Mouse (Mus musculus): ENCODE results near the gene Ccdc92. TPM values are rescaled to one million over a fixed set of nuclear protein-coding genes. Genes with fewer than 3 reads are reported as not detected.

The Ccdc92 gene
- polyA plus RNA-seq, 1 experiment from 2014 or later: 5.3 TPM

DNA sequence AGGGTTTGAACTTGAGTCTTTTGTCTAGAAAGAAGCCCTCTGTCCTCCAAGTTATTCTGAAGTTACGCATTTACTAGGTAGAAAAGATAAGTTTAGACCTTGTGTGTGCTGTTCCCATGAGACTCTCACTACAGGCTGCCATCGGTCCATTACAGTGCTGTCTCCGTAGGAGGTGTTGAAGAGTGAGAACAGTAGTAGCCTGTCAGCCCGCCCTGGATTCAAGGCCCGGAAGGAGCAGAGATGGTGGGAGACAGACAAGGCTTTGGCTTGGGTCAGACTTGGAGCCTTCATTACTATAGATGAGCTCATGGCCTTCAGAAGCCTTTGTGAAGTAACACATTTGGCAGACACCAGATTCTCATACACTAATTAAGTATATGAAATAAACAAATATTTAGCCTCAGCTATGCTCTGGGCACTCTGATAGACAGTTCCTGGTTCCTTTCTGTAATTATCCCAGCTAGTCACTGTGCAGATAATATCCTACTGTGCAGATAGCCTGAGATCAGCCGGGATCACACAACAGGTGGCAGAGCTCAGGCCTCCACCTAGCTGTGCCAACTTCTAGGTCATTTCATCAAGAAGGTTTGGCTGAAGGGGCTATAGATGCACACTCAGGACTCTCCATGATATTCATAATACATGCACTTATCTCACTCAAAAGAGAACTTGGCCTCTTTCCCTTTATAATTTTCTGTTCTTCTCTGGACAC, 11.8 kb upstream of the Ccdc92 start:
- peaks cover 13 to 40% of the 10 kb centered on the region in 2 experiments for H3K4me1 ChIP-seq (ENCODE audit: control insufficient read depth in 2 of 2, insufficient read depth in 2 of 2, low read length in 2 of 2)
- no peak overlapping the region for H3K4me2 ChIP-seq (ENCODE audit: low read length)
- no peak for ATAC-seq (ENCODE audit: insufficient number of reproducible peaks, insufficient read depth, low FRiP score, low read depth)
- WGBS: 51% methylated on average over 6 of the region's 6 CpGs
- no peaks in the 10 kb centered on the region for H3K27me3 ChIP-seq (ENCODE audit: control insufficient read depth, insufficient read depth, low read length)
- H3K4me3 ChIP-seq (ENCODE audit: control insufficient read depth in 1 of 2, insufficient read depth in 1 of 2, low read depth in 1 of 2, low read length in 2 of 2): no peak overlapping the region
- H3K9ac ChIP-seq (ENCODE audit: low read length): no peak overlapping the region
- H3K27ac ChIP-seq (replicated peaks in 1 of 2; ENCODE audit: control insufficient read depth in 1 of 2, insufficient read depth in 1 of 2, low read depth in 2 of 2, low read length in 2 of 2): no peak overlapping the region
- no peaks in the 10 kb centered on the region for H3K9me3 ChIP-seq (ENCODE audit: control insufficient read depth, low read length)
- peaks cover 21% of the 10 kb centered on the region for H3K36me3 ChIP-seq (ENCODE audit: control insufficient read depth, insufficient read depth, low read length)

GRCm38 (mm10) chr5:124873096-124873495, 10.9 kb upstream of the Ccdc92 start:
- WGBS: 76% methylated on average over 3 of the region's 3 CpGs
- Histone ChIP-seq H3K36me3 (ENCODE audit: control insufficient read depth, insufficient read depth, low read length) (peaks cover 21% of the 10 kb centered on the region), H3K9ac (ENCODE audit: low read length) (no peak overlapping the region), H3K9me3 (ENCODE audit: control insufficient read depth, low read length) (no peaks in the 10 kb centered on the region), H3K27ac (replicated peaks in 1 of 2; ENCODE audit: control insufficient read depth in 1 of 2, insufficient read depth in 1 of 2, low read depth in 2 of 2, low read length in 2 of 2) (peak overlapping the region; percentile 24 to 40; a peak in 2 of 4 replicates), H3K4me1 (ENCODE audit: control insufficient read depth in 2 of 2, insufficient read depth in 2 of 2, low read length in 2 of 2) (peaks cover 13 to 45% of the 10 kb centered on the region in 2 experiments), H3K27me3 (ENCODE audit: control insufficient read depth, insufficient read depth, low read length) (no peaks in the 10 kb centered on the region), H3K4me2 (ENCODE audit: low read length) (no peak overlapping the region), H3K4me3 (ENCODE audit: control insufficient read depth in 1 of 2, insufficient read depth in 1 of 2, low read depth in 1 of 2, low read length in 2 of 2) (no peak overlapping the region)
- no peak for ATAC-seq (ENCODE audit: insufficient number of reproducible peaks, insufficient read depth, low FRiP score, low read depth)

DNA sequence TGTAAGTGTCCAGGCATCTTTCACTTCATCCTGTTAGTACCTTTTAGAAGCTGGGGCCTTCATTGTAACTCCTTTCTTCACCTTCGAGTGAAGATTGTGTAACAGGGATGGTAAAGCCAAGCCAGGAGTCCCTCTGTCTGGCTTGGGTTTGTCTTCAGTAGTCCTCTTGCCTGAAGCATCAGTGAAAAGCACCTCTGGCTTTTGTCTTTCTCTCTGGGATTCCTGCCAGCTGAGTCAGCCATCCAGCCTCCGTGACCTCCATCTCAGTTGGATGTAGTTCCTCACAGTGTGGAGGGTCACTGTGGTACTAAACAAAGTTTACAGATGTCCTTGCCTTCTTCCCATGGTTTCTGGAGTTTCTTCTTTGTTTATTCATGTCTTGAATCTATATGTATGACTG, 9.8 kb upstream of the Ccdc92 start:
- H3K9ac ChIP-seq (ENCODE audit: low read length): no peak overlapping the region
- no peak for ATAC-seq (ENCODE audit: insufficient number of reproducible peaks, insufficient read depth, low FRiP score, low read depth)
- H3K4me2 ChIP-seq (ENCODE audit: low read length): no peak overlapping the region
- H3K27me3 ChIP-seq (ENCODE audit: control insufficient read depth, insufficient read depth, low read length): no peaks in the 10 kb centered on the region
- 0 out of 4 replicates have a peak overlapping the region, but pooled peaks of 1 of the 2 experiments have one; percentile 29 for H3K27ac ChIP-seq (replicated peaks in 1 of 2; ENCODE audit: control insufficient read depth in 1 of 2, insufficient read depth in 1 of 2, low read depth in 2 of 2, low read length in 2 of 2)
- no peaks in the 10 kb centered on the region for H3K9me3 ChIP-seq (ENCODE audit: control insufficient read depth, low read length)
- WGBS: 6% methylated on average over 2 of the region's 2 CpGs
- peaks cover 13 to 45% of the 10 kb centered on the region in 2 experiments for H3K4me1 ChIP-seq (ENCODE audit: control insufficient read depth in 2 of 2, insufficient read depth in 2 of 2, low read length in 2 of 2)
- H3K4me3 ChIP-seq (ENCODE audit: control insufficient read depth in 1 of 2, insufficient read depth in 1 of 2, low read depth in 1 of 2, low read length in 2 of 2): no peak overlapping the region
- peaks cover 29% of the 10 kb centered on the region for H3K36me3 ChIP-seq (ENCODE audit: control insufficient read depth, insufficient read depth, low read length)

GRCm38 (mm10) chr5:124868981-124869380, 6.8 kb upstream of the Ccdc92 start:
- H3K9me3 ChIP-seq (ENCODE audit: control insufficient read depth, low read length): no peaks in the 10 kb centered on the region
- 43% methylated on average over 4 of the region's 4 CpGs for WGBS
- H3K4me2 ChIP-seq (ENCODE audit: low read length): no peak overlapping the region
- no peaks in the 10 kb centered on the region for H3K27me3 ChIP-seq (ENCODE audit: control insufficient read depth, insufficient read depth, low read length)
- H3K4me3 ChIP-seq (ENCODE audit: control insufficient read depth in 1 of 2, insufficient read depth in 1 of 2, low read depth in 1 of 2, low read length in 2 of 2): no peak overlapping the region
- H3K9ac ChIP-seq (ENCODE audit: low read length): no peak overlapping the region
- ATAC-seq (ENCODE audit: insufficient number of reproducible peaks, insufficient read depth, low FRiP score, low read depth): no peak
- H3K27ac ChIP-seq (replicated peaks in 1 of 2; ENCODE audit: control insufficient read depth in 1 of 2, insufficient read depth in 1 of 2, low read depth in 2 of 2, low read length in 2 of 2): no peak overlapping the region
- H3K36me3 ChIP-seq (ENCODE audit: control insufficient read depth, insufficient read depth, low read length): peaks cover 33% of the 10 kb centered on the region; the same call in 1 of the 2 replicates
- H3K4me1 ChIP-seq (ENCODE audit: control insufficient read depth in 2 of 2, insufficient read depth in 2 of 2, low read length in 2 of 2): peaks cover 13 to 40% of the 10 kb centered on the region in 2 experiments

DNA sequence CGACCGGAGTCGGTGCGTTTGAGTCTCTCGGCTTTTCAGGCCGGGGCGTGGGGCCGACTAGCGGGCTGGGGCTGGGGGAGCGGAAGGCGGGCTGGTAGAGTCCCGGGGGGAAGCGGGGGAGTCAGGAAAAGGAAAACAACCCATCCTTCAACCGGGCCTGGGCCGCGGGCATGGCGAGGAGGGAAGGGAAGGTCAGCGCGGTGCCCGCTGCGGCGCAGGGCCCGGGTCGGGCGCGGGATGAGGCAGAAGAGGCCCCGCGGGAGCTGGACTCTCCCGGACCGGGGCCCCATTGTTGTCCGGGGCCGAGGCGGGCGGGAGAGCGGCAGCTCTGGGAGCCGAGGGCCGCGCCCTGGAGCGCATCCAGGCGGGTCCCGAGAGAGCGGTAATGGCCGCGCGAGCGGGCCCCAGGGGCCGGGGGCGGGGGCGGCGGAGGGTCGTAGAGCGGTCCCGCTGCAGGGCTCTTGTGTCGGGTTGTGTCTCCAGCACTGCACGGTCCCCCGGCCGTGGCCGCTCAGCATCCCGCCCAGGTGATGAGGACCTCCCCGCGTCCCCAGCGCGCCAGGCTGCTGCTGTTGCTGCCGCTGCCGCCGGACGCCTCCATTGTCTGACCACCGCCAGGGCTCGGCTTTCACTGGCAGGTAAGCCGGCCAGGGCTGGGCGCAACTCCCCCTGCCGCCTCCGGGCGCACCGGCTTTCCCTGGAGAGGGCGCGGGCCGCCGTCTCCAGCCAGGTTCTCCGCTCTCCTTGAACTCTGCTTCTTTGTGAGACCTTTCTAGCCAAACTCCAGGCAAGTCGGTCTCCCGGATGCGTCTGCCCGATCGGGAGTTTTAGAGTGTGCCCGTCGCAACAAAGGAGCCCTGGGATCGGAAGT, 882 bp upstream of the Ccdc92 start:
- H3K4me1 ChIP-seq (ENCODE audit: control insufficient read depth in 2 of 2, insufficient read depth in 2 of 2, low read length in 2 of 2): peaks cover 2 to 15% of the 10 kb centered on the region in 2 experiments; a peak in 3 of 4 replicates
- H3K27ac ChIP-seq (replicated peaks in 1 of 2; ENCODE audit: control insufficient read depth in 1 of 2, insufficient read depth in 1 of 2, low read depth in 2 of 2, low read length in 2 of 2): peak overlapping the region; percentile 43 to 87; a peak in 3 of 4 replicates
- peaks cover 27% of the 10 kb centered on the region; the same call in 1 of the 2 replicates for H3K36me3 ChIP-seq (ENCODE audit: control insufficient read depth, insufficient read depth, low read length)
- H3K9ac ChIP-seq (ENCODE audit: low read length): peak overlapping the region; percentile 90
- H3K9me3 ChIP-seq (ENCODE audit: control insufficient read depth, low read length): no peaks in the 10 kb centered on the region
- ATAC-seq (ENCODE audit: insufficient number of reproducible peaks, insufficient read depth, low FRiP score, low read depth): peak; percentile 55
- H3K4me3 ChIP-seq (ENCODE audit: control insufficient read depth in 1 of 2, insufficient read depth in 1 of 2, low read depth in 1 of 2, low read length in 2 of 2): peak overlapping the region; percentile 84 to 87
- peak overlapping the region; percentile 76 for H3K4me2 ChIP-seq (ENCODE audit: low read length)
- H3K27me3 ChIP-seq (ENCODE audit: control insufficient read depth, insufficient read depth, low read length): peaks cover 37% of the 10 kb centered on the region
- WGBS: under 1% methylated on average over 65 of the region's 88 CpGs

- peak overlapping the region; percentile 57 for H3K9ac ChIP-seq (ENCODE audit: low read length)
- peaks cover 13% of the 10 kb centered on the region; the same call in 1 of the 2 replicates for H3K36me3 ChIP-seq (ENCODE audit: control insufficient read depth, insufficient read depth, low read length)
- H3K9me3 ChIP-seq (ENCODE audit: control insufficient read depth, low read length): no peaks in the 10 kb centered on the region
- peak overlapping the region; percentile 53 to 87 for H3K4me3 ChIP-seq (ENCODE audit: control insufficient read depth in 1 of 2, insufficient read depth in 1 of 2, low read depth in 1 of 2, low read length in 2 of 2)
- ATAC-seq (ENCODE audit: insufficient number of reproducible peaks, insufficient read depth, low FRiP score, low read depth): no peak
- H3K27ac ChIP-seq (replicated peaks in 1 of 2; ENCODE audit: control insufficient read depth in 1 of 2, insufficient read depth in 1 of 2, low read depth in 2 of 2, low read length in 2 of 2): no peak overlapping the region
- peak overlapping the region; percentile 97 for H3K4me2 ChIP-seq (ENCODE audit: low read length)
- 2% methylated on average over 31 of the region's 33 CpGs for WGBS
- peaks cover 2 to 15% of the 10 kb centered on the region in 2 experiments; a peak in 3 of 4 replicates for H3K4me1 ChIP-seq (ENCODE audit: control insufficient read depth in 2 of 2, insufficient read depth in 2 of 2, low read length in 2 of 2)
- peaks cover 52% of the 10 kb centered on the region for H3K27me3 ChIP-seq (ENCODE audit: control insufficient read depth, insufficient read depth, low read length)
Observed at GRCm38 (mm10) chr5:124861463-124861862, 761 bp downstream of the Ccdc92 start.

DNA sequence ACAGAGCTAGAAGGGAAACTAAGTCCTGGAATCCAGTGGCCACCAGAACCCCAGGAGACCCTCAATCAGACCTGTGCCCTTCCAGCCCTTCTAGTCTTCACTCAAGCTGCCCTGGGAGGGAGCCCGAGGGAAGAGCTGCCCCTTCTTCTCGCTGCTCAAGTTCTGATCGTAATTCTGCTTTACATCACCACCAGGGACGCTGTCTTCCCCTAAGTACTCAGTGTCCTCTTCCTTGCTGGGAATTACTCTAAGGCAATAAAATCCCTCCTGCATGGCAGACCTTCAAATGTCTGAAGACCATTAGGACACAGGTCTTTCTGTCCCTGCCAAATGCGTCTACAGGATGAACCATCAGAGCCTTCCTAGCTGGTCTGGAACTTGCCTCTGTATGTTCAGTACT, 2.2 kb downstream of the Ccdc92 start:
- Histone ChIP-seq H3K9me3 (ENCODE audit: control insufficient read depth, low read length) (no peaks in the 10 kb centered on the region), H3K4me2 (ENCODE audit: low read length) (no peak overlapping the region), H3K27ac (replicated peaks in 1 of 2; ENCODE audit: control insufficient read depth in 1 of 2, insufficient read depth in 1 of 2, low read depth in 2 of 2, low read length in 2 of 2) (no peak overlapping the region), H3K4me1 (ENCODE audit: control insufficient read depth in 2 of 2, insufficient read depth in 2 of 2, low read length in 2 of 2) (peaks cover 2 to 15% of the 10 kb centered on the region in 2 experiments; a peak in 3 of 4 replicates), H3K36me3 (ENCODE audit: control insufficient read depth, insufficient read depth, low read length) (peaks cover 4% of the 10 kb centered on the region; the same call in 1 of the 2 replicates), H3K9ac (ENCODE audit: low read length) (no peak overlapping the region), H3K4me3 (ENCODE audit: control insufficient read depth in 1 of 2, insufficient read depth in 1 of 2, low read depth in 1 of 2, low read length in 2 of 2) (no peak overlapping the region), H3K27me3 (ENCODE audit: control insufficient read depth, insufficient read depth, low read length) (peaks cover 52% of the 10 kb centered on the region)
- ATAC-seq (ENCODE audit: insufficient number of reproducible peaks, insufficient read depth, low FRiP score, low read depth): no peak
- WGBS: 10% methylated on average over 5 of the region's 5 CpGs
